In genomic region chr15:79690426-79691022, GRCm38 (mm10) we compare ENCODE assay signal across 8 mouse cellular contexts. TPM values are rescaled to one million over a fixed set of nuclear protein-coding genes. Genes with fewer than 3 reads are reported as not detected.
DNase-seq lines count a peak whose midpoint lies in the region; ATAC-seq and TF ChIP-seq lines count a peak whose summit lies in the region.

Gtpbp1 (plus strand) TSS chr15:79690845.

- peak; percentile 98 for ATAC-seq in forebrain, embryonic 15.5 days (replicated peaks)
- peak; percentile 79 for ATAC-seq in neutrophil, adult 5-6 weeks (ENCODE audit: extremely low read depth, insufficient number of reproducible peaks, low FRiP score, poor library complexity, severe bottlenecking)

- H3K4me3 ChIP-seq in ES-E14 (ENCODE audit: insufficient read depth in 1 of 2, low read depth in 1 of 2, low read length in 2 of 2, poor library complexity in 1 of 2, severe bottlenecking in 1 of 2): peak within 1 kb of the TSS; percentile 94 to 96
- peak within 1 kb of the TSS; percentile 87 for H3K4me3 ChIP-seq in forebrain, embryonic 15.5 days
- H3K4me3 ChIP-seq in lung, adult 2 months (replicated peaks; ENCODE audit: extremely low read depth, low read depth, low read length): peak within 1 kb of the TSS; percentile 73

- TF ChIP-seq POLR2A in lung, adult 2 months (IDR thresholded peaks at IDR 0.05; ENCODE audit: borderline replicate concordance, extremely low read depth, low read depth, low read length): peak; percentile 53; the same call in 1 of the 2 replicates

- H3K27ac ChIP-seq in ES-E14 (ENCODE audit: insufficient read depth, low read depth, low read length, poor library complexity, severe bottlenecking): 0 out of 2 replicates have a peak within 1 kb of the TSS, but pooled peaks have one; percentile 1
- H3K27ac ChIP-seq in forebrain, embryonic 15.5 days (replicated peaks): peak within 1 kb of the TSS; percentile 90

- DNase-seq in ES-E14 (ENCODE audit: low read depth, low spot score): peak; percentile 100
- peak; percentile 99 for DNase-seq in cerebellum, adult 11-12 months
- peak; percentile 98 for DNase-seq in heart, postnatal 25 days (ENCODE audit: low spot score)
- peak; percentile 98 to 100 for DNase-seq in layer of hippocampus, adult 18-20 months (ENCODE audit: low spot score in 2 of 2)
- peak; percentile 96 for DNase-seq in lung, adult 2 months
- DNase-seq in thymus, adult 18-20 months: peak; percentile 89 to 96

- no peak for TF ChIP-seq CTCF in lung, adult 2 months (IDR thresholded peaks at IDR 0.05; ENCODE audit: insufficient read depth, low read length)

- intact Hi-C loops in heart, postnatal 25 days (cut with DNase I): loop anchor here (5.0 kb wide), 1 partner anchor 52 kb away; the partner anchor contains the start of gene Sun2

- in situ Hi-C loops in ES-E14 (cut with MboI; ENCODE audit: low sequenced_read_pairs in 2 of 2, unreplicated experiment in 2 of 2): no loop called here

- no peaks in the 10 kb centered on the region for H3K9me3 ChIP-seq in ES-E14 (ENCODE audit: control insufficient read depth, insufficient read depth, low read depth, low read length)
- H3K9me3 ChIP-seq in forebrain, embryonic 15.5 days: no peaks in the 10 kb centered on the region

- H3K27me3 ChIP-seq in forebrain, embryonic 15.5 days: no peaks in the 10 kb centered on the region

- H3K36me3 ChIP-seq in ES-E14 (ENCODE audit: control insufficient read depth, insufficient read depth, low read length, poor library complexity, severe bottlenecking): peaks cover 6% of the 10 kb centered on the region; the same call in 1 of the 2 replicates
- H3K36me3 ChIP-seq in forebrain, embryonic 15.5 days: 0 out of 2 replicates have a peak, but pooled peaks cover 4% of the 10 kb centered on the region

- H3K9ac ChIP-seq in ES-E14 (ENCODE audit: insufficient read depth, low read depth, low read length, poor library complexity, severe bottlenecking): peak within 1 kb of the TSS; percentile 95
- H3K9ac ChIP-seq in forebrain, embryonic 15.5 days (replicated peaks): peak within 1 kb of the TSS; percentile 82

- under 1% methylated on average over 45 of the region's 45 CpGs for WGBS in forebrain, embryonic 15.5 days
- under 1% methylated on average over 45 of the region's 45 CpGs for WGBS in lung, adult 2 months

- H3K4me2 ChIP-seq in forebrain, embryonic 15.5 days (replicated peaks): peak within 1 kb of the TSS; percentile 87

- H3K4me1 ChIP-seq in ES-E14 (ENCODE audit: control insufficient read depth in 2 of 2, insufficient read depth in 2 of 2, low read length in 2 of 2, poor library complexity in 1 of 2): peaks cover 2 to 7% of the 10 kb centered on the region in 2 experiments; a peak in 1 of 4 replicates
- peaks cover 50% of the 10 kb centered on the region for H3K4me1 ChIP-seq in forebrain, embryonic 15.5 days
- peaks cover 28% of the 10 kb centered on the region for H3K4me1 ChIP-seq in lung, adult 2 months (ENCODE audit: control insufficient read depth, insufficient read depth, low read length)

TF ChIP-seq in ES-E14, 5 proteins besides CTCF, POLR2A, EP300 and RAD21:
- TF ChIP-seq CHD2 (IDR thresholded peaks at IDR 0.05; ENCODE audit: low read depth, low read length): peak; percentile 92
- TF ChIP-seq ZC3H11A (IDR thresholded peaks at IDR 0.05; ENCODE audit: borderline replicate concordance, low read depth, low read length): no peak
- TF ChIP-seq MAFK (IDR thresholded peaks at IDR 0.05; ENCODE audit: insufficient read depth, low read depth, low read length): no peak
- TF ChIP-seq HCFC1 (IDR thresholded peaks at IDR 0.05; ENCODE audit: borderline replicate concordance, insufficient read depth, low read length): no peak
TF ChIP-seq in ES-E14: peak in this region for 1.

RNA-seq across cellular contexts. Expression of gene Gtpbp1, which starts in this region (rescaled TPM):
- 45.3 and 48.1 TPM in 2 replicates for total RNA-seq in ES-E14 (2012; rRNA removed)
- 53.9 and 58.0 TPM in 2 replicates for polyA plus RNA-seq in forebrain, embryonic 15.5 days (2015; fragmentation: Nextera tagmentation; extraction: Ambion mirVana)
- 10 to 100 TPM; 27.2 to 31.8 TPM for total RNA-seq in heart, postnatal 25 days (2021)
- total RNA-seq in layer of hippocampus, adult 18-20 months (2021): 10 to 100 TPM; 51.7 to 56.9 TPM
- polyA plus RNA-seq in lung, adult 2 months (2012; rRNA removed): 33.4 and 37.3 TPM in 2 replicates
- 67.9 and 87.6 TPM in 2 replicates for total RNA-seq in neutrophil, adult 5-6 weeks (2017)

Comparison
In these comparisons a context has a peak if more than half of its experiments do, and no peak if none do; other contexts are left out.
1. Peak in every context shown above with its lines: DNase-seq, ATAC-seq, H3K4me3 ChIP-seq and H3K27ac ChIP-seq.